Mouse (Mus musculus) kidney, adult 9 months (tissue): ENCODE measurements at regions not wholly inside any gene's neighbourhood (a gene's known extent, or its start where the extent isn't known, plus 50 kb on each side); places are given as distances from the start of the nearest gene placed in this dataset.

Experiments used
- DNase-seq: peaks from one replicate; pipeline ENCODE4 v3.0.0; 2022

DNA sequence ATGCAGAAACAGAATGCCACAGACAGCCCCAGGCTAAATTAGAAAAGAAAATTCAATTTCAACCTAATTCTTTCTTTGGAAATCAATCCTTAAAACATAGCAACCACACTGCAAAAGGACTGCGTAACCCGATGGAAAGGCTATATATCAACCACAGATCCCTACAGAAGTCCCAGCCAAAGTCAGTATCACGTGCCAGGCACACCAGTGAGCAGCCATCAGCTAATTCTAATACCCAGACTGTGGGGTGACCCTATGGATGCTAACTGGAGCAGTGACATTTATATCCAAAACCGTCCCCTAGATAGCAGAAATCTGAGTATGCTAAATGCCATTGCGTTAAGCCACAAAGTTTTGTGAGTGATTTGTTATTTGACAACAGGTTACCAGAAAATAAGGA, 286.5 kb upstream of the N6amt1 start:
- no peak for DNase-seq

DNA sequence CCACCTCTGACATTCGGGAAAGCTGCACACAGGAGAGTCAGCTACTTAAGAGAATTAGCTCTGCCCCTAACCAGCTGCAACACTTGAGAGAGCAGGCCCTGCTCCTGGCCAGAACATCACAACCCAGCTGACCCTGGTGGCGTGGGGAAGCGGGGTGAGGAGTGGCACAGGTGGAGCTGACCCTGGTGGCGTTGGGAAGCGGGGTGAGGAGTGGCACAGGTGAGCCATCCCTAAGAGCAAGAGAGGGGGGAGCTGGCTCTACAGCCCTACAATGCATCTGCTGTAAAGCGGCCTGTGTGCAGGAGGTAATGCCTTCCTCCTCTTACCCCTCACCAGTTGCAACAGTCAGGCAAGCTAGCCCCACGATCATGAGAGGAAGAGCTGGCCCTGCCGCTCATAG, 293.5 kb upstream of the N6amt1 start:
- no peak for DNase-seq

DNA sequence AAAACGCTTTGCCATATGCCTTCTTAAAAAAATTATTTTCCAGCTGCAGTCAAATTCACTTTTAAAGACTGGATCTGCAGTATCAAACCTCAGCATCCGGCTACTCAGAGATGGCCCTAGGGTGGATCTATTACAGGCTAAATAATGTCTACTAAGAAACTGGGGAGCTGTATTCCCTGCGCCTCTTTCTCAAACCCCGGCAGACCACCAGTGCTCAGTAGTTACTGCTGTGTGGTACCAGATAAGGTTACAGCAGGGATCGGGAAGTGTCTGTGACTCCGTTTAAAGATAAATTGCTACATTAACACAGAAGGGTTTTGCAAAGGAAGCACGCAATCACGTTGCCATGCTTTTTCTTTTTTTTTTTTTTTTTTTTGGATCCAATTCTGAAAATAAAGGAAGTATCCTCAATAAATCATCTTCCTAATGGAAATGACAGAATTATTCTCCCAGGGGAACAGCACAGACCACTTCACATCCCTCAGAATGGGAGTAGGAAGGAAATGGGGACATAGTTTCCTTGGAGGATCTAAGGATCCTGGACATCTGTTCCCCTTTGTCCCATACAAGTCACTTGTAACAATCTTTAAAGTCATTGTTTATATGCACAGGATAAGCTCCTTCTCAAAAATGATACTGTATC, 304.1 kb upstream of the N6amt1 start:
- DNase-seq = peak; percentile 30

DNA sequence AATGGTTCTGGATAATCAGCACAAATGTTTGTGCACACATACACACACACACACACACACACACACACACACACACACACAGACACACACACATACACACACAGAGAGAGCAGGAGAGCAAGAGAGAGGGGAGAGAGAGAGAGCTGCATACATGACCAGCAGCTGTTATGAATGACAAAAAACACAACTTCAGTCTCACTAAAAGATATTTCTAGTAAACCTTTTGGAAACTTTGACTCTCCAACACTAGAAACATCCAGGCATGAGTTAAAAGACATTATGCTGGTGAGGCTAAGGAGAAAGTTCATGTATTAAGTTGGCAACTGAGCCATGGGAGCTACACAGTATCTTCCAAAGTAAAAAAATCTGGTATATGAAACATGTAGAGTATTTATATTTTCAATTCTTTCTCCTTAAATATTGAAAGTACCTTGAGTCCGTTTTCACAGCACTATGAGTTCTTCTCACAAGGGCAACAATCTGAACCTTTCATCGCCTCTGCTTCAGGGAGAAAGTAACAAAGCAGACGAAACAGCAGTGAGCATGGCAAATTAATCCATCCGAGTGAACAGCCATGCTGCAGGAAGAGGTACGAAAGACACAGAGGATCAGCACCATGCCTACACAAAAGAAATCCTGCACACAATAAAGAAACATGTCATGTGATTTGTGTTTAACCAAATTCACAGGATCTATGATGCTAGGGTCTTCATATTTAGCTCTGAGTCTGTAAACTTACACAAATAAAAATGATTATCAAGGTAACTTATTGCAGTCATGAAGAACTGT, 309.0 kb upstream of the N6amt1 start:
- no peak for DNase-seq

DNA sequence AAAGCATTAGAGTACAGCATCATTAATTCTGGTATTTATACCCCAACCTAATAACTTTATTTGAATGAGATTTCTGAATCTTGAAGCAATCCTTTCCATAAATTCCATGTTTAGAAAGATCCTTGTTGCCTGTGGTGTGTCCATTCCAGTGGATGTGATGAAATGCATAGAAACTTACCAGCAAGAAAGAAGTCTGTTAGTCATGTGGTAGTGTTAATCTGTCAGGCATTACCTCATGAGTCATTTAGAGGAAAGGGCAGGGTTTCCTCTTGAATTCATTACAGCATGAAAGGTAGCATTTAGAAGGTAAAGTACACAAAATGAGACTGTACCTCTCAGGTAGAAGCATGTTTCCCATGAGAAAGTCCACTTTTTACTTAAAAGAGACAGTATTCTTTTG, 310.3 kb upstream of the N6amt1 start:
- DNase-seq = no peak

DNA sequence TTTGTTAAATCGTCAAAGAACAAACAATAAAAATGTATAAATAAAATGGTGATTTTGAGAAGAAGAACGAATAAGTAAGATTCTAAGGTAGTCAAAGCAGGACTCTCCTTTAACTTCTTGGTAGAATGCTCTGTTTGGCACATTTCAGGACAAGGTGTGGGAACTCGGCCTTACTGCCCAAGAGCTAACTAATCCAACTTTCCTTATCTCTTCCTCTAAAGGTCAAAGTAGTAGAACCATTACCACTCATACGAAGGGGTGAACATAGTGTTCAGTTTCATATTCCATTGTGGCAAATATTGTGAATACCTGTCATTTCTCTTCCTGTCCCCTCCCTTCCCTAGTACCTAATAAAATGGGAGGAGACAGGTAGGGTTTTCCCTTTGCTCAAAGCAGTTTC, 313.6 kb upstream of the N6amt1 start:
- no peak for DNase-seq

DNA sequence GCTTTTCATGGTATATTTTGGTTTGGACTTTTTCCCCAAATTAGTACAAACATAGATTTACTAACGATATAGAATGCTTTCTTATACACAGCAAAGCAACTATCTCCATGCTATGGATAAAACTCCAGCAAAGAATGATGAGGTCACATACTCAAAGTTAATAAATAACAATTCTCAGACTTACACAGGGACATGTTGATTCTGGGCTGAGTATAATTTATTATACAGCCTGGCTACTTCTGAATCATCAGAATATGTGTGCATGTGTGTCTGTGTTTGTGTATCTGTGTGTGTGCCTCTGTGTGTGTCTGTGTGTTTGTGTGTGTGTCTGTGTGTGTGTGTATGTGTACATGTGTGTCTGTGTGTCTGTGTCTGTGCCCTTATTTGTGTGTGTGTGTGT, 314.1 kb upstream of the N6amt1 start:
- no peak for DNase-seq

DNA sequence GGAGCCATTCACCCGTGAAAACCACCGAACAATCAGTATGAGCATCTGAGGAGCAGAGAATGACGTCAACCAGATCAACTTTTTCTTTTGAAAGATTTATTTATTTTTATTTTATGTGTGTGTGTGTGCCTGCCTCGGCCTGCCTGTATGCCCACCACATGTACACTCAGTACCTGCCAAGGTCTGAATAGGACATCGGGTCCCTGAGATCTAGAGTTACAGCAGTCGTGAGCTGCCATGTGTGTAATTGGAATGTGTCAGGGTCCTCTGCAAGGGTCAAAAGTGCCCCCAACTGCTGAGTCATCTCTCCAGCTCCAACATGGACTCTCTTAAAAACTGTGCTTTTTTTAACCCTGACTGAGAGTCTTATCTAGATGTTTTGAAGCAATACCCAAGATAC, 316.9 kb upstream of the N6amt1 start:
- DNase-seq = no peak

DNA sequence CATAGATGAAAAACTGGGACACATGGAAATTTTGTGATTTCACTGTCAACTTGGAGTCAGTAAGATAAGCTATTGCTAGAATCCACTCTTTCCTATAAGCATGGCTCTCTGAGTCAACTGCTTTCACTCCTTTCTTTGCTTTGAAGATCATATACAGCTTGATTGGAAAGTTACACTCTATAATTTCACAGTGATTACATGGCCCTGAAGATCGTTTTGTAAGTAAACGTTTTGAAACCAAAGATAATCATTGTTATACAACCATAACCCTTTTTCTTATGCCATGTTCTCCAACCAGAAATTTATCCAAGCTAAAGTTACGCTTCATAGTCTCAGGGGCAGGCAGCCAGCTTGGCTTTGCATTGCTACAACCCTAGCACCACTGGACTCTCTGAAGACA, 322.1 kb upstream of the N6amt1 start:
- DNase-seq = no peak

DNA sequence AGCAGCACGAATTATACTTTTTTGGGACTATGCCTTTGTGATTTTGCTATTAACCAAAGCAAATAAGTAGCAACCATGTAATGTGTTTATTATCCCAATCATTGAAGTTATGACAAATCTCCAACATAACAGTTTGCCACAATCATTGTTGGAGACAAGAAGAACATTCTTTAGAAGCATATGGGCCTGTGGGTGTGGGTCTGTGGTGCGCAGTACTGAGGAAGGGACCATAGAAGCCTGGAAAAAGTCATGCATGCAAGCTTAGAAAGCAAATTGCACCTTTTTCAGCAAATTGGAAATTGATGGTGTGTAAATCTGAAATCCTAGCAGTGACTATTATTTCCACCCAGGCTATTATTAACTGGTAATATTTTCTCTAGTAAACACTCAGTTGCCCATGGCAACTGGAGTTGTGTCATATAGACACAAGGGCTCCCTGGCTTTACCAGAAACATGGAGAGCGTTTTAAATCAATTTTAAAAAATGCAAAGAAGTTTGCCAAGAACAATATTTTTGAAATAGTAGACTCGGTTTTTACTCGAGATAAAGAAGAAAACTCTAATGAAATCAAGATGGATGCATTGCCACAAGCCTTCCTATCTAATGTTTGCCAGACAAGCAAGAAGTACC, 325.4 kb upstream of the N6amt1 start:
- DNase-seq = no peak

DNA sequence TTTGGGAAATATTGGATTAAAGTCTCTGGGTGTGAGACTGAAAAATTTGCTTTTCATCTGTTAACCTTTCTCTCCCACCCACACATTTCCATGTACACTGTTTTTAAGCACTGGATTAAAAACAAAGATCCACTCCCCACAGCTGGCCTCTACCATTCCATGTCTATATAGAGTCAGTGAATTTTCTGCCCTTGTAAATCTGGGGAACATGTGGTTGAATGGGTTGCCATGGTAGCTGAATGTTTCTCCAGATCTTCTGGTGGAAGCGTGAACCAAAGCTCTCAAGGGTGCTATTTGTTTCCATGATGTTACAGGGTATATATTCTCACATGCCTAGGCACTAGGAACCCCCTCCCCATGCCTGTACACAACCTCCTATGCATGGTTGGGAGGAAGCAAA, 326.4 kb upstream of the N6amt1 start:
- no peak for DNase-seq

DNA sequence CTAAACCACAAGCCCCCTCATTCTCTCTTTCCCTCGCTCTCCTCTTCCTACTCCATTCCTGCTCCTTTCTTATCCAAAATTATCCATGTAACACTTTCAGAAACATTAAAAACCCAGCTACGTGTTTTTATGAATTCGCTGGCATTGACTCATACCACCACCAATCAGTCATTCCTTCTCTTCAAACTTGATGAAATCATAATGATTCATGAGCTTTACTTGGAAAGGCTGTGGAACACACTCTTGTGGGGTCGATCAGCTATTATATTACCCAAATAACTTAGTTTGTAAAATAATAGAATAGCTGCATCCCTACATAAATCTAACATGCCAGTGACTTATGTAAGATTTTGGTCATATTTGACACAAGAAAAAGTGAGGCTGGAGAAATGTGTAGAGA, 331.9 kb upstream of the N6amt1 start:
- DNase-seq = no peak

DNA sequence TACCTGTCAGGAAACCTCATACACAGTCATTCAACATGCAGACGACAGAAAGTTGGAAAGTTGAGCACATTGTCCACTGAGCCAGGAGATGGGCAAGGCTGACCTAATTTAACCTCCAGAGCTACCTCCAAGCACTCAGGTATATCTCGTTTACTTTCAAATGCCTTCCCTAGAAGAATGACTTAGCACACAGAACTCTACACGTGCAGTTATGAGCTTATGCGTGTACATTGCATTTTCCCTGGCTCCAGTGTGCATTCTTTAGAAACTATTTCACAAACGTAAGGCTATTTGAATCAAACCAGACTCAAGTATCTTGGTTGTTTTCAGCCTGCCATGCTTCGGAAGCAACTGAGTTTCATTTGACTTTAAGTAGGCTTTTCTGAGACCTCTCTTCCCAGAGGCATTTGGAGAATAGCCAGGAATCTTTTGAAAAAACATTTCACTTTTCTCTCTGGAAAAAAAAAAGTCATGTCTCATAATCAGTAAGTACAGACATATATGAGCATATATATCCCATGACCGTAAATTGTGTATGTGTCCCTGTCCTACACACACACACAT, 336.8 kb upstream of the N6amt1 start:
- no peak for DNase-seq

DNA sequence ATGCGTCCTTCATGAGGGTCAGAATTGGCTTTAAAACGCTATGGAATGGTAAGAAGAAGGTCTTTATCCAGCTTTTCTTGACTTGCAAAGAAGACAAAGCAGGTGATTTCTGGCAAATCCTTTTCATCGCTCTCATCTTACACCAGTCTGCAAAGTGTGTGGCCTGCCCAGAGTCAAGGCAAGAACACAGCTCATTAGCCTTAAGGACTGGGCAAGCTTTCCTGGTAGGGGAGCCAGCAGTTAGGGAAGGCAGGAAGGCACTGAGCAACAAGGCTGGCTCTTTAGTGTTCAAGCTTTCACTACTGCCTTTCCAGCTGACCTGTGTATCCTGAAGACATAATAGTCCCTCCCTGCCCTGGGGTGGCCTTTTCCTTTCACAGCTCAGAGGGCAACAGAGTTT, 352.4 kb upstream of the N6amt1 start:
- DNase-seq = no peak

DNA sequence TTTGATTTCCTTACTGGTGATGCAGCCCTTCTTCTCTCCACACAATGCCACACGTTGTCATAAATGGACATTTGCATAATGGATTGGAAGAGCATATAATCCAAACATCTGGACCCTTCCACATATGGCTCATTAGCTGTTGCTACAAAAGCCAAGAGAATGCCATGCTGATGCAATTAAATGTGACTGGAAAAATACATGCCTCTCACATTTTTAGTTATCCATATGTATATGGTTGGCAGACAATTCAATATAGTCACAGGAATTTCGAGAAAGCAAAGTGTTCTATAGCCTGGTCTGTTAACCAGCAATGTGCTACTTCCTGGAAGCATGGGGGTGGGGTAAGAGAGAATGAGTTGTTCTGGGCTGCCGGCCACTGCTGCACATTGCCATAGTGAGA, 352.9 kb upstream of the N6amt1 start:
- DNase-seq = no peak

DNA sequence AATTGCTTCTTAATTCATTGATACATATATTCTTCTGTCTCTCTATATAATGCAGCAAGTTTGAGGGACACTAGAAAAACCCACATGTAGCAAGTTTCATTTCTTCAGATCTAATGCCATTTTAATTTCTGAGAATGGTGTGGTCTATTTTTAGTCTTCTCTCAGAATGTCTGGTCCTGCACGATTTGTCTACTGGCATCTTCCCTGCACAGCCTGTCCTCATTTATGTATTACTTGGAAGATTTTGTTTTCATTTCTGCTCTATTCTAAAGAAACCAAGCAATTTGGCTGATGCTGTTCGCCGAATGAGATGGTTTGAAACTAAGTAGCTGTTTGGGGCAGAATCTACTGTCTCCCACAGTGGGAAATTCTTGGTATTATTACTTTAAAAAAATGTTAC, 382.3 kb upstream of the N6amt1 start:
- no peak for DNase-seq

DNA sequence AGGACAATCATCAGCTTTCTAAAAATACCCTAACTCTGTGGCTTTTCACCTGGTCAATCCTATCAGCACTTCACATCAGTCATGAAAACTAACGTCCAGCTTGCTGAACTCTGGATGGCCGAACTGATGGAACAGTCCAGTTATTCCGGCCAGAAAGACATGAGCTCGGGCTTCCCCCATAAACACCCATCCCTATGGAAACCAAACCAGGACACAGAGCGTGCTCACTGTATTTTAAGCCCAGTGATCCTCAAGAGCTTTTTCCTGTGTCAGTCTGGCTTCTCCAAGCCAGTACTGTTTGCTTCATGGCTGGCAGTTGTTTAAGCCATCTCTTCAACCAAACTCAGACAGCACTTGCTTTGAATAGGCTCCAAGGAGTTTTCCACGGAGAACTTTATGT, 404.3 kb upstream of the N6amt1 start:
- DNase-seq = no peak

DNA sequence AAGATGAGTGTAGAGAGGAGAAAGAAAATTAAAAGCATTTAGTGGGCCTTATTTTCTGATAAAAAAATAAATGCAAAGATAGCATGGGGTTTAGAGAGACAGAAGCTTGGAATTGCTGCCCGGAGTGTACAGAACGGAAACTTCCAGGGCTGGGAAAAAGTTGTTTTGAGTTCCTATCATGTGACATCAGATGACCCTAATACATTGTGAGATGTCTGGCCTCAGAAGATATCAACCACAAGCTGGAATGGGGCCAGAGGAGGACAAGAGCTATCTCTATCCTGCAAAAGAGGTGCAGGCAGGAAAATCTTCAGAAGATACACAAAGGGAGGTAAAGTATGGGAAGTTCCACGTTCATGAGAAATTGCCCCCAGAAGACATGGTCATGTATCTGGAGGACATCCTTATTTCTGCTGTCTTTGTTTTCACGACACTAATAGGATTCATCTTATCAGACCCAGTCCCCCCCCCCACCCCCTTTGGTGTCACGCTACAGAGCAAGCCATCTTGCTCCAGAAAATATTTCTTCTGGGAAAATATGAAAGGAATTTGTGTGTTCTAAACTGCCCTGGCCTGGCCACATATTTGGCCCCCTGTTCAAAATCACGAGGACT, 408.3 kb upstream of the N6amt1 start:
- peak; percentile 21 for DNase-seq

DNA sequence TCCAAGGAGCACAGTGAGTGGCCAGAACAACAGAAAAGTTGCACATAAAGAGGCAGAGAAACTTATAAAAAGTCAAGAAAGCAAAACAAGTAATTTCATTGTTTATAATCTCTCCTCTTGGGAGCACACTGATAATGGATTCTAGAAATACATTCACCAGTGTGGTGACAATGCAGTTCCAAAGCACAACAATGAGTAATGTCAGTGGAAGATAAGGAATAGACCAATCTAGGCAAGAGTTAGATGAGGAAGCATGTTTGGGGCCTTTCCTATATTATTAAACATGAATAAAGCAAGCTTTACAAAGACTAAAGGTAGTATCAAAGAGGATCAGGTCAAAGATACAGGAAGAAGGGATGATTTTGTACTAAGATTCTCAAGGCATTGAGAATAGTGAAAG, 408.9 kb upstream of the N6amt1 start:
- DNase-seq = no peak

DNA sequence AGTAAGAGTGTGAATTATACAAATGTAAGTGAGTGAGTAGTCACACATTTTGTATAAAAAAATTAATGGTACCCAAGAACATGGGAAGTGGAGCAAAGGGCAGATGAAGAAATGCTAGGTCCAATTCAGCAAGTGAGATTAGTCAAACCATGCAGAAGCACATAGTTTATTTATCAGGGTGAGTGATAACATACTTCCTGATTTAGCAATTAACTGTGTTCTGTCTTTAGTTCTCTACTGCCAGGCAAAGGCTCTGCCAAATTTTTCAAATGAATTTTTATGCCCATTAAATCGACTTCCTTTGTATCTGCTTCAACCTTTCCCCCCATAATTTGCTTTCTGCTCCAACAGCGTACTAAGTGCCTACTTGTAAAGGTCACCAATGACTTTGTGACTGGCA, 419.0 kb upstream of the N6amt1 start:
- no peak for DNase-seq

DNA sequence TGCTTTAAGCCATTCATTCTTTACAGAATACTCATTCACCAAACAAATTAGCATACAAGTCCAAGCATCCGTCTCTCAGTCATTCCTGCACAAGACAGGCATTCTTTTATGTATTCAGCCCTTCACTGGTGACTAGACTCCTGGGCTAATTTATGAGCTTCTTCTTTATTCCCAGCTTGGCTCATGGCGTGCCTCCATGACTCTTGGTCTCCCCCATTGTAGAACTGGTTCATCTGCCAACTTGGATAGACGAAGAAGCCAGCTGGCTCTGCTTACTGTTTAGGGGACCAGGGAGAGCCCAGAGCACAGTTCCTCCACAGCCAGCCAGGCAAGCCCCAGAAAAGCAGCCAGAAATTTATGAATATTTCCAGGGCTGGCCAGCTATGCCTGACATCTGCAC, 421.2 kb upstream of the N6amt1 start:
- DNase-seq = peak; percentile 9

DNA sequence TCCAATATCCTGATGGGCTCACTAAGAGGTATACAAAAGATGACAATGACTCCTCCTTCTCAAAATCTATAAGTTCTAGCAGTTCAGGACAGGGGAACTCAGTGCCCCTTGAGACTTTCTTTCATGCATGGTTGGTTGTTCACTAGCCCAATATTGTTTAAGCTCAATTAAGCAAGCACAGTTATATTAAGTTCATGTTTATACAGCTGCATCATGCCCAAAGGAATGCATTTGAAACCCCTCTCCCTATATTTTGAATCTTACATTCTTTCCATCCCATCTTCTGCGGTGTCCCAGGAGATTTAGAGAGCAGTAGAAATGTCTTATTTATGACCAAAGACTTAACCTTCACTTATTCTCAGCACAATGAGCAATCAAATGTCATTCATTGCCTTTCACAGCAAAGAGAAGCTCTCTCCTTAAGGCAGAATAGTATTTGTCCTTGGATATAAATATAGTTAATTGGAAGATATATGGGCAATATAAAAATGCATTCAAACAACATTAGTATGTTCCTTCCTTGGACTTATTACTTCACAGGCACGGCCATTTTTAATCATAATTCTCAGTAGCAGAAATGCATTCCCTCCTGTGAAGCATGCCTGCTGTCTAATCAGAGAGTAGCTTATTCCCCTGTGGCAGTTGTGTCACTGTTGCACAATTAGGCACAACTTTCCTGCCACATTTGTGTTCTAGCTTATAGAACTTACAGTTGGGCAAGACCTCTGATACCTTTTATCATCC, 455.8 kb upstream of the N6amt1 start:
- no peak for DNase-seq

DNA sequence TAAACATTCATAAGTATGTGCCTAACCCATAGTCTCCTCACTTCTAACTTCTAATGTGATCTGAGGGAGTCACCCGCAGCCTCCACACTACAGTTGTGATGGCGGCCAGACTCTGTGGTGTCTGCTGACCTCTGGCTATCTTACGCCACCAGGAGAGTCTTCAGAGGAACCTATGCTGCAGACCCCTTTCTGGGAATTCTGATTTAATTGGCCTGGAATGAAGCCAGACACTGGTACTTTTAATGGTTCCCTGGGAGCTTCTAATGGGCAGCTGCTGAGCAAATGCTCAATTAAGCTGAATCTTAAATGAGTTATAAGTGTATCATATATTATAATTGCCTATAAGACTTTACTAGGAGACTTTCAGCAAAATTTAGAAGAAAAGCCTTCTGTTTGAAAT, 459.0 kb upstream of the N6amt1 start:
- DNase-seq = no peak
